ENCODE assay signal across 9 mouse cellular contexts in genomic region chr5:52775237-52775636, GRCm38 (mm10). TPM values are rescaled to one million over a fixed set of nuclear protein-coding genes. Genes with fewer than 3 reads are reported as not detected.
DNase-seq lines count a peak whose midpoint lies in the region; ATAC-seq and TF ChIP-seq lines count a peak whose summit lies in the region.
"Had no signal": no experiment of that assay in that cellular context is flagged by ENCODE, and none has a peak within 500 bp of the region (broad histone marks: within the 10 kb centered on the region; RNA-seq: fewer than 3 reads in every experiment).

Gene Zcchc4, plus strand, starts transcription at chr5:52775409.

- H3K27me3 ChIP-seq in lung, embryonic 15.5 days = no peaks in the 10 kb centered on the region
- H3K27me3 ChIP-seq in lung, postnatal 0 days (replicated peaks; ENCODE audit: insufficient read depth, low read length) = no peaks in the 10 kb centered on the region
- H3K27me3 ChIP-seq in hindbrain, postnatal 0 days (ENCODE audit: insufficient read depth, low read length) = no peaks in the 10 kb centered on the region

- no peak for TF ChIP-seq CTCF in lung, postnatal 0 days (IDR thresholded peaks at IDR 0.05)
- TF ChIP-seq CTCF in hindbrain, postnatal 0 days (IDR thresholded peaks at IDR 0.05; ENCODE audit: low read depth) = no peak

- WGBS in lung, embryonic 15.5 days = 55% methylated on average over 8 of the region's 8 CpGs
- WGBS in lung, postnatal 0 days = 51% methylated on average over 8 of the region's 8 CpGs
- WGBS in hindbrain, postnatal 0 days = 48% methylated on average over 8 of the region's 8 CpGs

- no peak for ATAC-seq in lung, embryonic 15.5 days (ENCODE audit: borderline replicate concordance, extremely low read depth, low FRiP score, low TSS enrichment)
- no peak for ATAC-seq in lung, postnatal 0 days
- ATAC-seq in hindbrain, postnatal 0 days = peak; percentile 51; the same call in 1 of the 2 replicates
- ATAC-seq in monocyte, adult 5-6 weeks (replicated peaks; ENCODE audit: insufficient number of reproducible peaks, low FRiP score, low TSS enrichment, poor library complexity, severe bottlenecking) = no peak

- peaks cover 6% of the 10 kb centered on the region; the same call in 1 of the 2 replicates for H3K36me3 ChIP-seq in lung, embryonic 15.5 days
- peaks cover under 1% of the 10 kb centered on the region; the same call in 1 of the 2 replicates for H3K36me3 ChIP-seq in lung, postnatal 0 days (ENCODE audit: insufficient read depth, low read length)
- H3K36me3 ChIP-seq in hindbrain, postnatal 0 days (ENCODE audit: insufficient read depth, low read length) = no peaks in the 10 kb centered on the region

- TF ChIP-seq EP300 in lung, postnatal 0 days (IDR thresholded peaks at IDR 0.05) = no peak

- H3K4me1 ChIP-seq in lung, embryonic 15.5 days = no peaks in the 10 kb centered on the region
- no peaks in the 10 kb centered on the region for H3K4me1 ChIP-seq in lung, postnatal 0 days (ENCODE audit: insufficient read depth, low read depth, low read length)
- H3K4me1 ChIP-seq in hindbrain, postnatal 0 days (ENCODE audit: insufficient read depth, low read length) = no peaks in the 10 kb centered on the region

- no peak for DNase-seq in adrenal gland, postnatal 25 days
- no peak for DNase-seq in adrenal gland, postnatal 10 days
- DNase-seq in lung, postnatal 0 days (ENCODE audit: low spot score) = no peak
- peak; percentile 42 for DNase-seq in hindbrain, postnatal 0 days (ENCODE audit: low spot score)
- no peak for DNase-seq in embryo, embryonic 10 days (ENCODE audit: low spot score)
- no peak for DNase-seq in layer of hippocampus, postnatal 14 days (ENCODE audit: low spot score in 2 of 2)

- no peak within 1 kb of the TSS for H3K27ac ChIP-seq in lung, embryonic 15.5 days
- no peak within 1 kb of the TSS for H3K27ac ChIP-seq in lung, postnatal 0 days (ENCODE audit: low read length)
- H3K27ac ChIP-seq in hindbrain, postnatal 0 days = no peak within 1 kb of the TSS

- H3K4me2 ChIP-seq in lung, embryonic 15.5 days = no peak within 1 kb of the TSS
- H3K4me2 ChIP-seq in lung, postnatal 0 days (replicated peaks; ENCODE audit: low read depth, low read length) = no peak within 1 kb of the TSS
- H3K4me2 ChIP-seq in hindbrain, postnatal 0 days (ENCODE audit: low read depth, low read length) = no peak within 1 kb of the TSS

- no peak within 1 kb of the TSS for H3K9ac ChIP-seq in lung, embryonic 15.5 days
- no peak within 1 kb of the TSS for H3K9ac ChIP-seq in lung, postnatal 0 days (replicated peaks; ENCODE audit: low read depth)
- H3K9ac ChIP-seq in hindbrain, postnatal 0 days (replicated peaks; ENCODE audit: low read length) = no peak within 1 kb of the TSS

- H3K9me3 ChIP-seq in lung, embryonic 15.5 days = no peaks in the 10 kb centered on the region
- no peaks in the 10 kb centered on the region for H3K9me3 ChIP-seq in lung, postnatal 0 days (ENCODE audit: low read length)
- H3K9me3 ChIP-seq in hindbrain, postnatal 0 days (ENCODE audit: low read length) = no peaks in the 10 kb centered on the region

- H3K4me3 ChIP-seq in lung, embryonic 15.5 days = no peak within 1 kb of the TSS
- no peak within 1 kb of the TSS for H3K4me3 ChIP-seq in lung, postnatal 0 days (ENCODE audit: low read depth, low read length)
- no peak within 1 kb of the TSS for H3K4me3 ChIP-seq in hindbrain, postnatal 0 days (ENCODE audit: low read length)
- H3K4me3 ChIP-seq: erythroblast, embryonic 14.5 days had no signal

RNA-seq across cellular contexts. Expression of gene Zcchc4, which starts in this region (rescaled TPM):
- 14.3 and 15.2 TPM in 2 replicates for total RNA-seq in adrenal gland, postnatal 25 days (2021)
- 10 to 100 TPM in 1 of 2 experiments, 1 to 10 TPM in 1; 8.8 to 13.4 TPM for total RNA-seq in adrenal gland, postnatal 10 days (2021)
- polyA plus RNA-seq in lung, embryonic 15.5 days (2015; fragmentation: Nextera tagmentation; extraction: Ambion mirVana) = 13.5 and 15.3 TPM in 2 replicates
- 5.2 and 6.2 TPM in 2 replicates for polyA plus RNA-seq in lung, postnatal 0 days (2015; fragmentation: Nextera tagmentation; extraction: Ambion mirVana)
- 9.7 and 10.6 TPM in 2 replicates for total RNA-seq in hindbrain, postnatal 0 days (2014; rRNA removed)
- polyA plus RNA-seq in hindbrain, postnatal 0 days (2015; fragmentation: Nextera tagmentation; extraction: Ambion mirVana) = 6.7 and 6.9 TPM in 2 replicates
- 7.8 to 21.0 TPM (median 10.4 TPM) in 3 replicates for total RNA-seq in monocyte, adult 5-6 weeks (2017)
- 1 to 10 TPM; 8.8 to 9.1 TPM for total RNA-seq in layer of hippocampus, postnatal 14 days (2021)
